In genomic region chr10:94621420-94622225, GRCm38 (mm10) we compare ENCODE assay signal across 9 mouse cellular contexts.
DNase-seq lines count a peak whose midpoint lies in the region; ATAC-seq and TF ChIP-seq lines count a peak whose summit lies in the region.
"Had no signal": no experiment of that assay in that cellular context is flagged by ENCODE, and none has a peak within 500 bp of the region (broad histone marks: within the 10 kb centered on the region; RNA-seq: fewer than 3 reads in every experiment).

No protein-coding gene starts in this region.

- no peaks in the 10 kb centered on the region for H3K36me3 ChIP-seq in lung, embryonic 14.5 days (ENCODE audit: insufficient read depth)
- no peaks in the 10 kb centered on the region for H3K36me3 ChIP-seq in hindbrain, embryonic 13.5 days
- H3K36me3 ChIP-seq in neural tube, embryonic 15.5 days: no peaks in the 10 kb centered on the region

- no peak overlapping the region; the same call in 1 of the 2 replicates for H3K4me2 ChIP-seq in lung, embryonic 14.5 days
- peak overlapping the region; percentile 45 for H3K4me2 ChIP-seq in hindbrain, embryonic 13.5 days
- H3K4me2 ChIP-seq in neural tube, embryonic 15.5 days: peak overlapping the region; percentile 45

- H3K4me1 ChIP-seq in lung, embryonic 14.5 days (ENCODE audit: insufficient read depth): peaks cover 4% of the 10 kb centered on the region; the same call in 1 of the 2 replicates
- peaks cover 42% of the 10 kb centered on the region for H3K4me1 ChIP-seq in hindbrain, embryonic 13.5 days (replicated peaks)
- peaks cover 35% of the 10 kb centered on the region for H3K4me1 ChIP-seq in neural tube, embryonic 15.5 days

- no peak overlapping the region for H3K4me3 ChIP-seq in lung, embryonic 14.5 days (ENCODE audit: low read depth, low read length)
- H3K4me3 ChIP-seq in hindbrain, embryonic 13.5 days: no peak overlapping the region; the same call in none of the 2 replicates
- H3K4me3 ChIP-seq in neural tube, embryonic 15.5 days (replicated peaks): peak overlapping the region; percentile 3; the same call in 1 of the 2 replicates

- whole genome bisulfite sequencing in lung, embryonic 14.5 days: 7% methylated on average over 13 of the region's 13 CpGs
- 4% methylated on average over 13 of the region's 13 CpGs for WGBS in hindbrain, embryonic 13.5 days
- 7% methylated on average over 13 of the region's 13 CpGs for whole genome bisulfite sequencing in neural tube, embryonic 15.5 days

- DNase-seq in lung, embryonic 14.5 days: peak; percentile 49
- no peak for DNase-seq in lung, adult 18-20 months
- DNase-seq in embryo, embryonic 11 days: peak; percentile 68
- no peak for DNase-seq in layer of hippocampus, adult 11-12 months (ENCODE audit: low spot score)
- no peak for DNase-seq in heart, postnatal 10 days
- no peak for DNase-seq in urinary bladder, postnatal 25 days (ENCODE audit: low spot score)
- DNase-seq: thymus, postnatal 14 days had no signal

- H3K9ac ChIP-seq in lung, embryonic 14.5 days: no peak overlapping the region; the same call in 1 of the 2 replicates
- no peak overlapping the region; the same call in 1 of the 2 replicates for H3K9ac ChIP-seq in hindbrain, embryonic 13.5 days
- H3K9ac ChIP-seq in neural tube, embryonic 15.5 days (replicated peaks): 0 out of 2 replicates have a peak overlapping the region, but pooled peaks have one; percentile 15

- H3K27me3 ChIP-seq in lung, embryonic 14.5 days (ENCODE audit: insufficient read depth, low read length): no peaks in the 10 kb centered on the region
- H3K27me3 ChIP-seq in hindbrain, embryonic 13.5 days: peaks cover 17% of the 10 kb centered on the region
- H3K27me3 ChIP-seq in neural tube, embryonic 15.5 days (replicated peaks): no peaks in the 10 kb centered on the region

- H3K9me3 ChIP-seq in lung, embryonic 14.5 days (ENCODE audit: low read depth, low read length): no peaks in the 10 kb centered on the region
- no peaks in the 10 kb centered on the region for H3K9me3 ChIP-seq in hindbrain, embryonic 13.5 days
- H3K9me3 ChIP-seq in neural tube, embryonic 15.5 days (replicated peaks): no peaks in the 10 kb centered on the region

- TF ChIP-seq CTCF in lung, embryonic 14.5 days (IDR thresholded peaks at IDR 0.05; ENCODE audit: low read depth): no peak

- H3K27ac ChIP-seq in lung, embryonic 14.5 days (ENCODE audit: low read depth): no peak overlapping the region
- peak overlapping the region; percentile 90 for H3K27ac ChIP-seq in hindbrain, embryonic 13.5 days
- peak overlapping the region; percentile 72 for H3K27ac ChIP-seq in neural tube, embryonic 15.5 days (replicated peaks)

- peak; percentile 32; the same call in 1 of the 2 replicates for ATAC-seq in lung, embryonic 14.5 days (ENCODE audit: insufficient read depth)
- peak; percentile 86 for ATAC-seq in hindbrain, embryonic 13.5 days (ENCODE audit: low FRiP score)
- ATAC-seq in neural tube, embryonic 15.5 days (ENCODE audit: low FRiP score): peak; percentile 69

- intact Hi-C loops in heart, postnatal 10 days (cut with DNase I): loop anchor here (5.0 kb wide), 2 partner anchors 176 to 856 kb away; no protein-coding TSS in a partner anchor

Comparison
In these comparisons a context has a peak if more than half of its experiments do, and no peak if none do; other contexts are left out.
1. DNase-seq: peak in lung, embryonic 14.5 days (single experiment) and embryo, embryonic 11 days (single experiment); none in lung, adult 18-20 months (0 of 2), layer of hippocampus, adult 11-12 months (single experiment), heart, postnatal 10 days (0 of 2) and urinary bladder, postnatal 25 days (single experiment).
2. ATAC-seq: peak in every context shown above with its lines; median percentile 86 in hindbrain, embryonic 13.5 days; 69 in neural tube, embryonic 15.5 days; 32 in lung, embryonic 14.5 days.